ENCODE assay signal across 15 mouse cellular contexts in the genomic region with DNA sequence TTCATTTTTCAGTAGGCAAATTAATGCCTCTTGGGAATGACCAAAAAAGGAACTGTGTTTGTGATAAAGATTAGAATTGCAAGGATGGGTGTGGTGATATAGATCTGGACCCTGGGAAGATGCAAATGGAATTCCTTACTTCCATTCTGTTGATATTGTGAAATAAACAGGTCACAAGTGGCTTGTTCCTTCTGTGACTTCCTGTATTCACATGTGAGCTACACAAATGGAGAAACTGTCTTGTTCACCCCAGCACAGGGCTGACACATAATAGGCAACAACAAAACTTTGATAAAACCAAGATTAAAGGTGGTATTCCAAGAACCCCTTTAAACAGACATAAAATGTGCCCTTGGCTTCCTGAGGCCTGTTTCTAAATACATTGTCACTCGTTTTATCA.
"Had no signal": no experiment of that assay in that cellular context is flagged by ENCODE, and none has a peak within 500 bp of the region (broad histone marks: within the 10 kb centered on the region; RNA-seq: fewer than 3 reads in every experiment).

No protein-coding gene starts in this region.

- H3K4me1 ChIP-seq: midbrain, embryonic 13.5 days; neural tube, embryonic 12.5 days; stomach, embryonic 15.5 days had no signal

- H3K9ac ChIP-seq: liver, embryonic 14.5 days; lung, embryonic 14.5 days; midbrain, embryonic 13.5 days; neural tube, embryonic 12.5 days; stomach, embryonic 15.5 days had no signal

- ATAC-seq: midbrain, embryonic 13.5 days; midbrain, embryonic 16.5 days had no signal

- H3K4me2 ChIP-seq: lung, embryonic 14.5 days; midbrain, embryonic 11.5 days; midbrain, embryonic 13.5 days; neural tube, embryonic 12.5 days; stomach, embryonic 15.5 days had no signal

- H3K27ac ChIP-seq: liver, embryonic 14.5 days; midbrain, embryonic 13.5 days; neural tube, embryonic 12.5 days; stomach, embryonic 15.5 days; stomach, postnatal 0 days had no signal

- H3K9me3 ChIP-seq: midbrain, embryonic 13.5 days; neural tube, embryonic 12.5 days; stomach, embryonic 15.5 days had no signal

- H3K27me3 ChIP-seq: midbrain, embryonic 13.5 days; neural tube, embryonic 12.5 days; stomach, embryonic 15.5 days had no signal

- H3K4me3 ChIP-seq: midbrain, embryonic 13.5 days; neural tube, embryonic 12.5 days; stomach, embryonic 15.5 days had no signal

- DNase-seq: lung, adult 18-20 months; lung, embryonic 14.5 days; lung, postnatal 10 days; lung, postnatal 4 days; right cerebral cortex, postnatal 14 days; thymus, adult 2 months; thymus, postnatal 25 days; thymus, postnatal 4 days had no signal
